Mouse (Mus musculus) bone marrow, adult 2 months (tissue): ENCODE measurements at regions not wholly inside any gene's neighbourhood (a gene's known extent, or its start where the extent isn't known, plus 50 kb on each side); places are given as distances from the start of the nearest gene placed in this dataset.

Experiments
- CTCF ChIP-seq: fragments of 200-500 bp; IDR thresholded peaks from 2 replicates; pipeline ENCODE4 v1.5.1; 2011; ENCODE audit warnings: low read length, control low read depth; ENCODE audit not compliant: control insufficient read depth, insufficient read depth
- POLR2A ChIP-seq: fragments of 200-500 bp; IDR thresholded peaks from 2 replicates; pipeline ENCODE4 v1.6.1; 2011; ENCODE audit warnings: low read depth, mild to moderate bottlenecking, control low read depth, low read length, borderline replicate concordance; ENCODE audit not compliant: control insufficient read depth

GRCm38 (mm10) chr7:125191313-125191712 lies 253.2 kb upstream of the Kdm8 start:
- TF ChIP-seq CTCF (no peak), POLR2A (no peak)
